Mouse (Mus musculus) heart, postnatal 0 days (tissue): ENCODE results near the gene Igsf8. TPM values are rescaled to one million over a fixed set of nuclear protein-coding genes. Genes with fewer than 3 reads are reported as not detected.

Experiments
- ATAC-seq: fragments of 200-750 bp; cut with Nextera tagmentation; 2 replicates; pipeline ENCODE4 v1.8.0; 2017; ENCODE audit warnings: low read depth, moderate number of reproducible peaks, moderate library complexity; ENCODE audit not compliant: insufficient read depth
- DNase-seq: peaks from one replicate; pipeline ENCODE4 v3.0.0-alpha.2; 2016; ENCODE audit warnings: low spot score
- H3K27ac ChIP-seq: fragments of 300-500 bp; sonication (generic); 2 replicates; pipeline ENCODE4 v1.5.1; 2014; ENCODE audit warnings: low read depth, mild to moderate bottlenecking
- H3K27me3 ChIP-seq: fragments of 300-500 bp; sonication (generic); 2 replicates; pipeline ENCODE4 v1.6.1; 2014; ENCODE audit warnings: low read length, mixed read lengths; ENCODE audit not compliant: control insufficient read depth, insufficient read depth
- H3K36me3 ChIP-seq: fragments of 300-500 bp; sonication (generic); replicated peaks from 2 replicates; pipeline ENCODE4 v1.6.1; 2014; ENCODE audit warnings: low read length, mixed read lengths; ENCODE audit not compliant: control insufficient read depth, insufficient read depth
- H3K4me1 ChIP-seq: fragments of 300-500 bp; sonication (generic); 2 replicates; pipeline ENCODE4 v1.6.1; 2014; ENCODE audit warnings: antibody characterized with exemption; ENCODE audit not compliant: control insufficient read depth, insufficient read depth
- H3K4me2 ChIP-seq: fragments of 300-500 bp; sonication (generic); 2 replicates; pipeline ENCODE4 v1.6.1; 2014; ENCODE audit warnings: low read depth, mild to moderate bottlenecking, low read length, moderate library complexity
- H3K4me3 ChIP-seq: fragments of 300-500 bp; sonication (generic); 2 replicates; pipeline ENCODE4 v1.5.1; 2014; ENCODE audit warnings: low read depth, low read length
- H3K9ac ChIP-seq: fragments of 300-500 bp; sonication (generic); replicated peaks from 2 replicates; pipeline ENCODE4 v1.6.1; 2014; ENCODE audit warnings: low read depth, low read length, mixed read lengths
- H3K9me3 ChIP-seq: fragments of 300-500 bp; sonication (generic); replicated peaks from 2 replicates; pipeline ENCODE4 v1.6.1; 2016; ENCODE audit warnings: low read length; ENCODE audit not compliant: control insufficient read depth
- CTCF ChIP-seq: IDR thresholded peaks from 2 replicates; pipeline ENCODE4 v1.5.1; 2016; ENCODE audit warnings: antibody characterized with exemption, control low read depth, low read depth
- EP300 ChIP-seq: IDR thresholded peaks from 2 replicates; pipeline ENCODE4 v1.6.1; 2016; ENCODE audit warnings: antibody characterized with exemption, low read depth
- WGBS: fragments of 180-500 bp; shearing (Covaris S2); extraction: QIAGEN DNeasy Blood & Tissue Kit; methylation state at CpG from one replicate; pipeline ENCODE4 v1.1.7; 2014; 5-methylcytosine and 5-hydroxymethylcytosine counted together
- polyA plus RNA-seq: library from polyadenylated mRNA; unstranded; fragments of >200 nt; fragmentation: Nextera tagmentation; extraction: Ambion mirVana; gene quantifications from 2 replicates; pipeline ENCODE4 v1.2.1, GENCODE M21; 2015
- total RNA-seq: library from RNA; depleted of rRNA; stranded (reverse); fragments of >200 nt; gene quantifications from 2 replicates; pipeline ENCODE4 v1.2.3, GENCODE M21; 2014; ENCODE audit warnings: low replicate concordance

Gene Igsf8
- total and polyA plus RNA-seq, 2 experiments from 2014 or later = 11.4 to 22.1 TPM

DNA sequence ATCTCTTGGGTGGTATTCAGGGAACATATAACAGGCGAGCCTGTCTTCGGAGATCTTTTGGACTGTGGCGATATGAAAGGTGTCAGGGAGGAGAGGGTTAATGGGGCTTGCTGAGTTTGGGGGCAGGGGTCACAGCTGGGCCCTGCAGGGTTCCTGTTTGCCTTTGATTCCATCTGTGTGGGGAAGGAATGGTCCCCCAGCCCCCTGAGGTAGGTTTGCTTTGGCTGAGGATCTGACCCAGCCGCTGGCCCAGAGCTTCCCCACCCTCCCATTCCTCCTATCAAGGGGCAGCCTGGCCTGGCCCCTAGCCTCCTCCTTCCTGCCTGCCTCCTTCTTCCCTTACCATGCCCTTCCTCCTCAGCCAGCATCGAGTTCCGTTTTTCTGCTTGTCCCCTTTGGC lies 41.4 kb downstream of the Igsf8 start:
- WGBS = 52% methylated on average over 6 of the region's 6 CpGs
- Histone ChIP-seq H3K9me3 (no peaks in the 10 kb centered on the region), H3K9ac (no peak overlapping the region), H3K36me3 (no peaks in the 10 kb centered on the region), H3K4me3 (no peak overlapping the region), H3K27ac (no peak overlapping the region), H3K4me1 (peaks cover 27% of the 10 kb centered on the region), H3K27me3 (no peaks in the 10 kb centered on the region), H3K4me2 (no peak overlapping the region)
- ATAC-seq (no peak), DNase-seq (no peak)
- TF ChIP-seq EP300 (no peak), CTCF (no peak)

DNA sequence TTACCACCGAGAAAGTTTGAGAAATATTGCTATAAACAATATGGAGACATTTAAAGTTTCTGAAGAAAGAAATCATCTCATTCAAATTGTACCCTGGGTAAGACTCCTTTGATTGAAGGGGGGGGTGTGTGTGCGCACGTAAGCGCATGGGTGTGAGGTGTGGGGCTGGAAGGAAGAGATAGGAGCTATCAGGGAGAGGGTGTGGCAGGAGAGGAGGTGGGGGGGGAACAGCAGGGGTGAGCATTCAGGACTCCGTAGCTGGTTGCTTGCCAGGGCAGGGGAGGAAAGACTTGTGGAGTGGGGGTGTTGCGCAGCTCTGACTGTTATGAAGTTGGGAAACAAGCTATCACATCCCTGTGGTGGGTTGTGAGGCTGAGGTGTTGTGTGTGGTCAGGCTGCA lies 43.0 kb downstream of the Igsf8 start:
- H3K9me3 ChIP-seq = no peaks in the 10 kb centered on the region
- H3K27ac ChIP-seq = no peak overlapping the region
- no peak overlapping the region for H3K4me2 ChIP-seq
- no peak overlapping the region for H3K9ac ChIP-seq
- 39% methylated on average over 6 of the region's 6 CpGs for WGBS
- DNase-seq (no peak), ATAC-seq (no peak)
- H3K27me3 ChIP-seq = no peaks in the 10 kb centered on the region
- H3K4me1 ChIP-seq = peaks cover 18% of the 10 kb centered on the region
- no peak for TF ChIP-seq EP300
- H3K4me3 ChIP-seq = no peak overlapping the region
- no peaks in the 10 kb centered on the region for H3K36me3 ChIP-seq

DNA sequence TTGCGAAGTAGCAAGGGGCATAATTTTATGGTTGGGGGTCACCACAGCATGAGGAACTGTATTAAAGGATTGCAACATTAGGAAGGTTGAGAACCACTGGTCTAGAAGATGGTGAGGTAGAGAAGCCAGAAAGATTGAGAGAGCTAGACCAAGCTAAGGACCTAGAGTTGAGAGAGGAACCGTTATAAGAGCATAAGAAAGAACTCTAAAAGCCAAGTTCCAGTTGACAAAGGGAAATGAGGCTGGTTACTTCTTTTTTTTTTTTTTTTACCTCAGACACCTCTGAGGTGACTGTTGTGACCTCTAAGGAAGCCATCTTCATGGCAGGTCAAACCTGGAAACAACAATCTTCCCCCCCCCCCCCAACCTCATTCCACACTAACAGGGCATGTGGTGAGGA lies 43.7 kb downstream of the Igsf8 start:
- no peaks in the 10 kb centered on the region for H3K9me3 ChIP-seq
- no peak overlapping the region for H3K9ac ChIP-seq
- TF ChIP-seq EP300 (no peak), CTCF (no peak)
- DNase-seq (no peak), ATAC-seq (no peak)
- no peak overlapping the region for H3K27ac ChIP-seq
- H3K27me3 ChIP-seq = no peaks in the 10 kb centered on the region
- H3K36me3 ChIP-seq = no peaks in the 10 kb centered on the region
- 92% methylated on average over 2 of the region's 2 CpGs for WGBS
- H3K4me2 ChIP-seq = no peak overlapping the region
- peaks cover 11% of the 10 kb centered on the region for H3K4me1 ChIP-seq
- H3K4me3 ChIP-seq = no peak overlapping the region

DNA sequence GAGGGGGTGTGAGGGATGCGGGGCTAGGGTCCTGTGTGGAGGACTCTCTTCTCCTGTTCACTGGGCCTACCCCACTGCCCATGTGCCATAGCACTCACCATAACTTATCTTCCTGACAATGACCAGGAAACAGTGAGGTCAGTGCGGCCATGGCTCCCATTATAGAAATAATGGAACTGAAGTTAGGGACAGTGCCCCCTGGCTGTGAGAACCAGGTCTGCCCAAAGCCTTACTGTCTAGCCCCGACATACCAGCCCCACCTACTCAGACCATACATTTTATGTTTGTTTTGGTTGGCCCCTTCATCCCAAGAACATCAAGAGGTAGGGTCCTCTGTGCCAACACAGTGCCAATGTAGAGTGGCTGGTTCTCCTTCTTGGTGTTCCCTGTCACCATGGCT lies 44.2 kb downstream of the Igsf8 start:
- H3K27me3 ChIP-seq = no peaks in the 10 kb centered on the region
- H3K4me1 ChIP-seq = peaks cover 6% of the 10 kb centered on the region
- no peak overlapping the region for H3K27ac ChIP-seq
- WGBS = 77% methylated on average over 3 of the region's 3 CpGs
- no peak overlapping the region for H3K9ac ChIP-seq
- no peaks in the 10 kb centered on the region for H3K9me3 ChIP-seq
- TF ChIP-seq CTCF = peak; percentile 18
- TF ChIP-seq EP300 = no peak
- H3K36me3 ChIP-seq = no peaks in the 10 kb centered on the region
- ATAC-seq = no peak
- no peak for DNase-seq
- H3K4me3 ChIP-seq = no peak overlapping the region
- H3K4me2 ChIP-seq = no peak overlapping the region

DNA sequence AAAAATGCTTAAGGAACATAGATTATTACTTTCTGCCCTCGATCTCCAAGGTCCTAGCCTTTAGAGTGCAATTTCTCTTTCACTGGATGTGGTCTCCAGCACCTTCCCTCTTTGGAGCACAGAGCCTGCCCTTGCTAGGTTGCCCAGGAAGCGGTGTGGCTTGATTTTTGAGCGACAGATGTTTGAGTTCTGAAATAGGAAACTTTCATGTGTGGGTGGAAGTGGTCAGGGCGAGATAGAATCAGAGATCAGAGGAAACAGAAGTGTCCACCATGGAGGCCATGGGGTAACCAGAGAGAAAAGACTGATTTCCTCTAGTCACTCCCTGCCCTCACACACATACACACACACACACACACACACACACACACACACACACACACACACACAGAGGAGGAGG lies 44.8 kb downstream of the Igsf8 start:
- no peaks in the 10 kb centered on the region for H3K36me3 ChIP-seq
- no peak overlapping the region for H3K9ac ChIP-seq
- no peak for DNase-seq
- H3K27me3 ChIP-seq = no peaks in the 10 kb centered on the region
- H3K4me1 ChIP-seq = peaks cover under 1% of the 10 kb centered on the region; the same call in 1 of the 2 replicates
- TF ChIP-seq CTCF (no peak), EP300 (no peak)
- H3K9me3 ChIP-seq = no peaks in the 10 kb centered on the region
- ATAC-seq = no peak
- no peak overlapping the region for H3K4me2 ChIP-seq
- 60% methylated on average over 4 of the region's 4 CpGs for WGBS
- no peak overlapping the region for H3K27ac ChIP-seq
- no peak overlapping the region for H3K4me3 ChIP-seq

DNA sequence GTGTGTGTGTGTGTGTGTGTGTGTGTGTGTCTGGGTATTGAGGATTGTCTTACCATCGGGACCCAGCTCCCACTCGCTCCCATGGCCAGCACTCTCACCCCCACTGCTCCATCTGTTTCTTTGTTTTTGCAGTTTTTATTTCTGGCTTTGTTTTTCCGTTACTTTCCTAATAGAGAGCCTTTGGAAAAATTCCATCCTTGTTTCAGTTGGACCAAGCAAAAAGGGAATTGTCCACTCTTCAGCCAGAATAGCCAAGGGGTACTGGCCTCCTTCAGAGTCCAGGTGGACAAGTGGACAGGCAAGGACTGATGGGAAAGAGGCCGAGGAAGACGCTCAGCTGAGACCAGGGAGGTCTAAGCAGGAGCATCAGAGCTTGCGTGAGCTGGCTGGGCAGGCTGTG lies 45.4 kb downstream of the Igsf8 start:
- Histone ChIP-seq H3K4me2 (no peak overlapping the region), H3K27me3 (no peaks in the 10 kb centered on the region), H3K36me3 (no peaks in the 10 kb centered on the region), H3K9me3 (no peaks in the 10 kb centered on the region), H3K27ac (no peak overlapping the region), H3K4me3 (no peak overlapping the region), H3K9ac (no peak overlapping the region), H3K4me1 (no peaks in the 10 kb centered on the region; the same call in 1 of the 2 replicates)
- TF ChIP-seq CTCF = no peak
- no peak for TF ChIP-seq EP300
- DNase-seq = no peak
- 77% methylated on average over 6 of the region's 6 CpGs for WGBS
- no peak for ATAC-seq
